Mouse (Mus musculus): Measurements from ENCODE around the gene 4430402I18Rik. TPM values are rescaled to one million over a fixed set of nuclear protein-coding genes. Genes with fewer than 3 reads are reported as not detected.

4430402I18Rik gene
- total RNA-seq, 2 experiments from 2014 or later, result 9.4 to 15.8 TPM

- no peak for DNase-seq
These were observed 66.8 kb downstream of the 4430402I18Rik start for GRCm38 (mm10) chr19:28900771-28901170.

- no peak for DNase-seq
These were observed 70.1 kb downstream of the 4430402I18Rik start for GRCm38 (mm10) chr19:28897497-28897896.

- no peak for DNase-seq
These were observed 71.0 kb downstream of the 4430402I18Rik start for GRCm38 (mm10) chr19:28896639-28897038.

- DNase-seq, result no peak
These were observed 75.7 kb downstream of the 4430402I18Rik start for GRCm38 (mm10) chr19:28891864-28892263.

- no peak for DNase-seq
These were observed 76.4 kb downstream of the 4430402I18Rik start for GRCm38 (mm10) chr19:28891238-28891637.

- DNase-seq, result no peak
These were observed 78.3 kb downstream of the 4430402I18Rik start for GRCm38 (mm10) chr19:28889251-28889650.

GRCm38 (mm10) chr19:28888496-28888895 is 79.1 kb downstream of the 4430402I18Rik start:
- DNase-seq, result no peak

- peak; percentile 65 for DNase-seq
These were observed 84.5 kb downstream of the 4430402I18Rik start for GRCm38 (mm10) chr19:28883126-28883525.

- DNase-seq, result no peak
These were observed 88.1 kb downstream of the 4430402I18Rik start for GRCm38 (mm10) chr19:28879476-28879875.

- no peak for DNase-seq
These were observed 97.2 kb downstream of the 4430402I18Rik start for GRCm38 (mm10) chr19:28870351-28870750.

- DNase-seq, result no peak
These were observed 98.2 kb downstream of the 4430402I18Rik start for GRCm38 (mm10) chr19:28869251-28869855.

GRCm38 (mm10) chr19:28865501-28865900 is 102.1 kb downstream of the 4430402I18Rik start:
- DNase-seq, result no peak

GRCm38 (mm10) chr19:28864981-28865380 is 102.6 kb downstream of the 4430402I18Rik start:
- DNase-seq, result no peak

- DNase-seq, result no peak
These were observed 104.0 kb downstream of the 4430402I18Rik start for GRCm38 (mm10) chr19:28863626-28864025.

GRCm38 (mm10) chr19:28860246-28860645 is 107.4 kb downstream of the 4430402I18Rik start:
- DNase-seq, result no peak

GRCm38 (mm10) chr19:28854831-28855230 is 112.8 kb downstream of the 4430402I18Rik start:
- no peak for DNase-seq

GRCm38 (mm10) chr19:28852001-28852400 is 115.6 kb downstream of the 4430402I18Rik start:
- no peak for DNase-seq

GRCm38 (mm10) chr19:28850510-28850909 is 117.1 kb downstream of the 4430402I18Rik start:
- no peak for DNase-seq

GRCm38 (mm10) chr19:28844946-28845710 is 122.5 kb downstream of the 4430402I18Rik start:
- peak; percentile 47 for DNase-seq
